Mouse (Mus musculus): ENCODE data around the gene Aass.

- TF ChIP-seq TAL1 (IDR thresholded peaks at IDR 0.05; ENCODE audit: low read length) (no peak), GATA1 (IDR thresholded peaks at IDR 0.05; ENCODE audit: low read length) (no peak)
Measured at GRCm38 (mm10) chr6:23114781-23115180, 18.0 kb downstream of the Aass start.

Measured in erythroblast, embryonic 14.5 days (primary cell).